Mouse (Mus musculus): ENCODE measurements around the gene Bcl2. TPM values are rescaled to one million over a fixed set of nuclear protein-coding genes. Genes with fewer than 3 reads are reported as not detected.

Gene Bcl2
- total and polyA plus RNA-seq, 3 experiments, result 1.3 to 5.0 (median 3.5) TPM

DNA sequence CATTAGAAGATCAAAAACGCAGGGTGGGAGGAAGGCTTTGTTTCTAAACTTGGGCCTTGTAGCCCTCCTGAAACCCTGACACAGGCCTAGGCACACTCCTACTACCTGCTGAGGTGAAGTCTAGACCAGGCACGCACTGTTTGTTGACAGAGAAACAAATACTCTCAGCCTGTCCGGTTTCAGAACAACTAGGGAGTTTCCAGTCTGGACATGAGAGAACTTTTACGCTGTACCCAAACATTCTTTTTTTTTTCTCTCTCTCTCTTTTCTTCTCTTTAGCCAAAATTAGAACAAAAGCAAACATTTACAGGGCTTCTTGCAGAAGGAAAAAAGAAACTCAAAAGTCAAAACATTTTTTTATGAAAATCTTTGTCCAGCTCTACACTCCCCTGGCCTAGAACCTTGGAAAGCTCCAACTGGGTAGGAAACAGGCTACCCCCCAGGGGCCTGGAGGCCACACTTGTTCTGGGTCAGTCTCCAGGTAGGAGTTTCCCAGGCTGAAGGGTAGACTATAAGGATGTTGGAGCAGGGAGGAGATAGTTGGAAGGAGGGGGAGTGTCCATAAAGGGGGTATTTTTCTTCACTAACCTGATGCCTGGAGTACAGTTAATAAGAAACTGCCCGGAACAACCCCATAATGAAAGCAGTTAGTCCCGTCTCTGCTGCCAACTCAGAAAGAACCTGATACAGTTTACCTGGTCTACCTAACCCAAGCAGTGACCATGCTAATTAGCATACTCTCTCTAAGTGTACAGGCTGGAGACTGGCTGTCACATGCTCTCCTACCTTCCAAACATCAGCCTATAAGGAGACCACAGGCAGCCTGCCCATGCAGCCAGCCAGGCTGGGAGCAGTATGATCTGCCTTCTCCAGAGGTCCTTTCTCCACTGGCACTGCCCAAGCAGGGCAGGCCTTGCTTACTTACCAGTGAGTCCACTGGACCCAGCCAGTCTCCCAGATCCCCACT is 147.7 kb downstream of the Bcl2 start:
- H3K4me3 ChIP-seq, result no peak overlapping the region
- no peak overlapping the region for H3K27ac ChIP-seq
- intact Hi-C loops (cut with DNase I), result no loop called here
- H3K9ac ChIP-seq (ENCODE audit: low read depth, low read length), result no peak overlapping the region
- no peaks in the 10 kb centered on the region for H3K27me3 ChIP-seq (ENCODE audit: control insufficient read depth, insufficient read depth, low read length)
- TF ChIP-seq CTCF (IDR thresholded peaks at IDR 0.05) (no peak), POLR2A (IDR thresholded peaks at IDR 0.05; ENCODE audit: insufficient read depth, low read depth, low read length) (no peak), EP300 (IDR thresholded peaks at IDR 0.05; ENCODE audit: insufficient read depth, low read depth, low read length) (no peak)
- peaks cover 14% of the 10 kb centered on the region for H3K4me1 ChIP-seq (ENCODE audit: control insufficient read depth, insufficient read depth, low read length)
- no peaks in the 10 kb centered on the region; the same call in 1 of the 2 replicates for H3K36me3 ChIP-seq (ENCODE audit: control insufficient read depth, insufficient read depth, low read length)
- no peaks in the 10 kb centered on the region for H3K79me2 ChIP-seq (replicated peaks; ENCODE audit: control insufficient read depth, insufficient read depth, low read length)
- no peak for DNase-seq
- WGBS, result 72% methylated on average over 6 of the region's 6 CpGs

DNA sequence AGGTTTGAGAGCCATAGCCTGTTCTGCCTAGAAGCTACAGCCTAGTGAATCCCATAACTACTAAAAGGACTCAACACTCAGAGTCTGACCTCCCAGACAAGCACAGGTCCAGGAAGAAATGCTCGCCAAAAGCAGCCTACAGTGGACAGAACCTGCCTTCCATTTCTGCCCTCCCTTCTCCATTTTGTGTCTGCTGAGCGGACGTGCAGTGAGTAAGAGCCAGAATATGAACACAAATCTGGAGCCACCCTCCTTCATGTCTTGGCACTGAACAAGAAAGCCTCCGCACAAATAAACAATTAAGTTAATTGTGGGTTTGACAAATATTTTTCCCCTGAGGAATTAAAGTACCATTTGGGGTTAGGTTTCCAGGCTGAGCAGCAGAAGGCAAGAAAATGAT is 148.8 kb downstream of the Bcl2 start:
- Histone ChIP-seq H3K9ac (ENCODE audit: low read depth, low read length) (no peak overlapping the region), H3K79me2 (replicated peaks; ENCODE audit: control insufficient read depth, insufficient read depth, low read length) (no peaks in the 10 kb centered on the region), H3K4me3 (no peak overlapping the region), H3K27me3 (ENCODE audit: control insufficient read depth, insufficient read depth, low read length) (no peaks in the 10 kb centered on the region), H3K4me1 (ENCODE audit: control insufficient read depth, insufficient read depth, low read length) (peaks cover 11% of the 10 kb centered on the region), H3K27ac (no peak overlapping the region), H3K36me3 (ENCODE audit: control insufficient read depth, insufficient read depth, low read length) (no peaks in the 10 kb centered on the region; the same call in 1 of the 2 replicates)
- 85% methylated on average over 4 of the region's 4 CpGs for WGBS
- intact Hi-C loops (cut with DNase I), result no loop called here
- no peak for TF ChIP-seq CTCF (IDR thresholded peaks at IDR 0.05)
- no peak for TF ChIP-seq POLR2A (IDR thresholded peaks at IDR 0.05; ENCODE audit: insufficient read depth, low read depth, low read length)
- TF ChIP-seq EP300 (IDR thresholded peaks at IDR 0.05; ENCODE audit: insufficient read depth, low read depth, low read length), result no peak
- no peak for DNase-seq

DNA sequence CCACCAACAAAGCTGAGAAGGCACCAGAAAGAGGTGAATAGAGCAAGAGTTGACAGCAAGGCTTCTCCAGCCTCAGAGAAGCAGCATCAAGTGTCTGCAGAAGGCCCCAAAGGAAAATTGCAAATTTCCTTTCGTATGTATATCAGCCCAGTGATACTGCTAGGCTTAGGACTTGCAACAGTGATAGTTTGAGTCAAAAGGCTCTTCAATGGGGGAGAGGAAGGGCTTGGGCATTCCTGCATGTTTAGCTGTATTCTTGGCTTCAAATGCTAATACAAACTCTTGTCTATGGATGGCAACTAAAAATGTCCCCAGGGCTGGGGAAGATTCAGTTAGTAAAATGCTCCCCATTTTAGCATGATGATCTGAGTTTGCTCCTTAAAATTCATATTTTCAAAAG is 149.6 kb downstream of the Bcl2 start:
- Histone ChIP-seq H3K9ac (ENCODE audit: low read depth, low read length) (no peak overlapping the region), H3K79me2 (replicated peaks; ENCODE audit: control insufficient read depth, insufficient read depth, low read length) (no peaks in the 10 kb centered on the region), H3K4me1 (ENCODE audit: control insufficient read depth, insufficient read depth, low read length) (peaks cover 8% of the 10 kb centered on the region), H3K36me3 (ENCODE audit: control insufficient read depth, insufficient read depth, low read length) (peaks cover 2% of the 10 kb centered on the region), H3K27ac (no peak overlapping the region), H3K4me3 (no peak overlapping the region), H3K27me3 (ENCODE audit: control insufficient read depth, insufficient read depth, low read length) (no peaks in the 10 kb centered on the region)
- intact Hi-C loops (cut with DNase I), result no loop called here
- 75% methylated on average over 1 of the region's 1 CpGs for WGBS
- TF ChIP-seq POLR2A (IDR thresholded peaks at IDR 0.05; ENCODE audit: insufficient read depth, low read depth, low read length) (no peak), CTCF (IDR thresholded peaks at IDR 0.05) (no peak), EP300 (IDR thresholded peaks at IDR 0.05; ENCODE audit: insufficient read depth, low read depth, low read length) (no peak)
- no peak for DNase-seq

DNA sequence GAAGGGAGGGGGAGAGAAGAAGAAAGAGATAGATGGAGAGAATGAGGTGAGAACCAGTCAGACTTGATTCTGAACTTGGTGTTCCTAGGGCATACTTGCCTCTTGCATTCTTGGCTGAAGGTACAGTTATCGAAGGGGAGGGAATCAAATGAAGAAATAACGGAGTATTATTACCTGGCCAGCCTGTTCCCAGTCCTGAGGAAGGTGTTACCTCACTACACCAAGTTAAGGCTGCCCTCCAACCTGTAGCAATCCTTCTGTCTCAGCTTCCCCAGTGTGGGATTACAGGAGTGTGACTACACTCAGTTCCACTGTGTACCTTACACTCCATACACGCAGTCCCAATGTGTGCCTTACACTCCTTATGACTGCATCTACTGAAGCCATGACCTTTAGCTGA is 151.3 kb downstream of the Bcl2 start:
- no peak overlapping the region for H3K4me3 ChIP-seq
- WGBS, result 92% methylated on average over 3 of the region's 3 CpGs
- H3K36me3 ChIP-seq (ENCODE audit: control insufficient read depth, insufficient read depth, low read length), result peaks cover 2% of the 10 kb centered on the region
- H3K27me3 ChIP-seq (ENCODE audit: control insufficient read depth, insufficient read depth, low read length), result no peaks in the 10 kb centered on the region
- intact Hi-C loops (cut with DNase I), result no loop called here
- TF ChIP-seq POLR2A (IDR thresholded peaks at IDR 0.05; ENCODE audit: insufficient read depth, low read depth, low read length), result no peak
- no peak for TF ChIP-seq CTCF (IDR thresholded peaks at IDR 0.05)
- no peak for TF ChIP-seq EP300 (IDR thresholded peaks at IDR 0.05; ENCODE audit: insufficient read depth, low read depth, low read length)
- no peaks in the 10 kb centered on the region for H3K79me2 ChIP-seq (replicated peaks; ENCODE audit: control insufficient read depth, insufficient read depth, low read length)
- no peak overlapping the region for H3K27ac ChIP-seq
- no peak for DNase-seq
- H3K9ac ChIP-seq (ENCODE audit: low read depth, low read length), result no peak overlapping the region
- peaks cover 5% of the 10 kb centered on the region for H3K4me1 ChIP-seq (ENCODE audit: control insufficient read depth, insufficient read depth, low read length)

DNA sequence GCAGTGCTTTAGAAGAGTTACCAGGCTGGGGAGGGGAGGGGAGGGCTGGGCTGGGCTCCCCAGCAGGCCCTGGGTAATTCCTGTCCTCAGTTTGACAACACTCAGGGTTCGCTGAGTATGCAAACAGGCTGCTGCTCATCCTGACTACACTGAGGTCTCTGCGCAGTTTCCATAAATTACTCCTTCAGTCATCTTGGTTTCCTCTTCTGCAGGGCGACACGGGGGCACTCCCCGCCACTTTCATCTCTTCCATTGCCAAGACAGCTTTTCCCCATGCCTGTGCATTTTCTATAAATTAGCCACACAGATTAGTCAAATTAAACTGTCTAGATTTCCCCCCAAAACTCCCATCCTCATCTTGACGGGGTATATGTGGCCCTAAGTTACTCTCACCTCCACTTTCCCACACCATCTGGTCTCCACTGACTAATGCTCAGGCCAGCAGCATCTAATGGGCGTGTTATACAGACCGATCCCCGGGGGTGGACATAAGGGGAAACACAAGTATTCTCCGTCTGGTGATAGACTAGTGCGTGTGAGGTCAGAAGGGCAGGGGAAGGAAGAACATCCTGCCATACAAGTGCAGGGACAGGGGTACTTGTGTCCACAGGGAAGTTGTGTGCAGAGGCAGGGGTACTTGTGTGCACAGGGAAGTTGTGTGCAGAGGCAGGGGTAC is 152.9 kb downstream of the Bcl2 start:
- intact Hi-C loops (cut with DNase I), result no loop called here

More for the DNA sequence above, 152.9 kb downstream of the Bcl2 start:
- TF ChIP-seq POLR2A (IDR thresholded peaks at IDR 0.05; ENCODE audit: insufficient read depth, low read depth, low read length) (no peak), EP300 (IDR thresholded peaks at IDR 0.05; ENCODE audit: insufficient read depth, low read depth, low read length) (no peak), CTCF (IDR thresholded peaks at IDR 0.05) (no peak)
- DNase-seq, result no peak
- Histone ChIP-seq H3K4me1 (ENCODE audit: control insufficient read depth, insufficient read depth, low read length) (peaks cover 5% of the 10 kb centered on the region), H3K27me3 (ENCODE audit: control insufficient read depth, insufficient read depth, low read length) (no peaks in the 10 kb centered on the region), H3K4me3 (no peak overlapping the region), H3K27ac (no peak overlapping the region), H3K9ac (ENCODE audit: low read depth, low read length) (no peak overlapping the region), H3K36me3 (ENCODE audit: control insufficient read depth, insufficient read depth, low read length) (peaks cover 2% of the 10 kb centered on the region), H3K79me2 (replicated peaks; ENCODE audit: control insufficient read depth, insufficient read depth, low read length) (no peaks in the 10 kb centered on the region)
- WGBS, result 46% methylated on average over 11 of the region's 11 CpGs

All from heart, adult 2 months (tissue).